Mouse (Mus musculus): Measurements from ENCODE around the gene Fut8.

Gene Fut8

GRCm38 (mm10) chr12:77237950-77238530 lies at the start of gene Fut8:
TSS of gene Fut8 (plus strand) at chr12:77238125.
- DNase-seq (ENCODE audit: low spot score) = peak; percentile 93

GRCm38 (mm10) chr12:77189161-77189560 lies 48.8 kb upstream of the Fut8 start:
- DNase-seq (ENCODE audit: low spot score) = no peak

GRCm38 (mm10) chr12:77189933-77190446 lies 47.9 kb upstream of the Fut8 start:
- no peak for DNase-seq (ENCODE audit: low spot score)

- DNase-seq (ENCODE audit: low spot score) = no peak
Observed at GRCm38 (mm10) chr12:77191478-77192271, 46.2 kb upstream of the Fut8 start.

- no peak for DNase-seq (ENCODE audit: low spot score)
Observed at GRCm38 (mm10) chr12:77192714-77193113, 45.2 kb upstream of the Fut8 start.

- DNase-seq (ENCODE audit: low spot score) = no peak
Observed at GRCm38 (mm10) chr12:77193225-77193716, 44.7 kb upstream of the Fut8 start.

GRCm38 (mm10) chr12:77195044-77195443 lies 42.9 kb upstream of the Fut8 start:
- DNase-seq (ENCODE audit: low spot score) = no peak

- no peak for DNase-seq (ENCODE audit: low spot score)
Observed at GRCm38 (mm10) chr12:77196529-77197095, 41.3 kb upstream of the Fut8 start.

- DNase-seq (ENCODE audit: low spot score) = no peak
Observed at GRCm38 (mm10) chr12:77197121-77197599, 40.8 kb upstream of the Fut8 start.

GRCm38 (mm10) chr12:77198253-77198652 lies 39.7 kb upstream of the Fut8 start:
- DNase-seq (ENCODE audit: low spot score) = no peak

GRCm38 (mm10) chr12:77201461-77202143 lies 36.3 kb upstream of the Fut8 start:
- no peak for DNase-seq (ENCODE audit: low spot score)

- no peak for DNase-seq (ENCODE audit: low spot score)
Observed at GRCm38 (mm10) chr12:77203136-77203535, 34.8 kb upstream of the Fut8 start.

GRCm38 (mm10) chr12:77206852-77207251 lies 31.1 kb upstream of the Fut8 start:
- DNase-seq (ENCODE audit: low spot score) = no peak

- DNase-seq (ENCODE audit: low spot score) = no peak
Observed at GRCm38 (mm10) chr12:77208056-77208455, 29.9 kb upstream of the Fut8 start.

GRCm38 (mm10) chr12:77208576-77209180 lies 29.2 kb upstream of the Fut8 start:
- no peak for DNase-seq (ENCODE audit: low spot score)

- no peak for DNase-seq (ENCODE audit: low spot score)
Observed at GRCm38 (mm10) chr12:77211695-77212208, 26.2 kb upstream of the Fut8 start.

GRCm38 (mm10) chr12:77213896-77214564 lies 23.9 kb upstream of the Fut8 start:
- DNase-seq (ENCODE audit: low spot score) = no peak

- DNase-seq (ENCODE audit: low spot score) = no peak
Observed at GRCm38 (mm10) chr12:77214565-77214909, 23.4 kb upstream of the Fut8 start.

GRCm38 (mm10) chr12:77216511-77217192 lies 21.3 kb upstream of the Fut8 start:
- no peak for DNase-seq (ENCODE audit: low spot score)

- DNase-seq (ENCODE audit: low spot score) = no peak
Observed at GRCm38 (mm10) chr12:77220616-77221015, 17.3 kb upstream of the Fut8 start.

Measured in testis, postnatal 14 days (tissue).